Mouse (Mus musculus) forebrain, embryonic 14.5 days (tissue): ENCODE measurements around the gene Rxrb. TPM values are rescaled to one million over a fixed set of nuclear protein-coding genes. Genes with fewer than 3 reads are reported as not detected.
"Not testable (repeated sequence)": the region's sequence is repeated elsewhere in the genome, so short reads cannot be mapped to it uniquely, and the experiment has no call there.

Experiments used
- ATAC-seq: fragments of 200-750 bp; cut with Nextera tagmentation; 2 replicates; pipeline ENCODE4 v1.8.0; 2017; ENCODE audit warnings: mild to moderate bottlenecking, moderate library complexity
- DNase-seq: peaks from one replicate; pipeline ENCODE4 v3.0.0-alpha.2; 2015; ENCODE audit warnings: low spot score
- H3K27ac ChIP-seq: fragments of 300-500 bp; sonication (generic); 2 replicates; pipeline ENCODE4 v1.5.1; 2014; ENCODE audit warnings: low read depth, mild to moderate bottlenecking, control low read depth, low read length, moderate library complexity
- H3K27me3 ChIP-seq: fragments of 300-500 bp; sonication (generic); replicated peaks from 2 replicates; pipeline ENCODE4 v1.6.1; 2014; ENCODE audit warnings: low read length, control low read depth, mixed read lengths; ENCODE audit not compliant: control insufficient read depth, insufficient read depth
- H3K36me3 ChIP-seq: fragments of 300-500 bp; sonication (generic); 2 replicates; pipeline ENCODE4 v1.6.1; 2014; ENCODE audit warnings: low read length, control low read depth; ENCODE audit not compliant: control insufficient read depth, insufficient read depth
- H3K4me1 ChIP-seq: fragments of 300-500 bp; sonication (generic); 2 replicates; pipeline ENCODE4 v1.6.1; 2014; ENCODE audit warnings: antibody characterized with exemption, low read length, control low read depth; ENCODE audit not compliant: control insufficient read depth, insufficient read depth
- H3K4me2 ChIP-seq: fragments of 300-500 bp; sonication (generic); 2 replicates; pipeline ENCODE4 v1.6.1; 2014; ENCODE audit warnings: mild to moderate bottlenecking, control low read depth, low read length
- H3K4me3 ChIP-seq: fragments of 300-500 bp; sonication (generic); 2 replicates; pipeline ENCODE4 v1.5.1; 2014; ENCODE audit warnings: low read depth, low read length, control low read depth
- H3K9ac ChIP-seq: fragments of 300-500 bp; sonication (generic); 2 replicates; pipeline ENCODE4 v1.6.1; 2014; ENCODE audit warnings: mild to moderate bottlenecking, low read length, control low read depth, moderate library complexity
- H3K9me3 ChIP-seq: fragments of 300-500 bp; sonication (generic); replicated peaks from 2 replicates; pipeline ENCODE4 v1.6.1; 2016; ENCODE audit warnings: low read length, control low read depth, mixed read lengths; ENCODE audit not compliant: control insufficient read depth
- WGBS: fragments of 180-500 bp; shearing (Covaris S2); extraction: QIAGEN DNeasy Blood & Tissue Kit; methylation state at CpG from one replicate; pipeline ENCODE4 v1.1.7; 2014; 5-methylcytosine and 5-hydroxymethylcytosine counted together
- polyA plus RNA-seq: library from polyadenylated mRNA; unstranded; fragments of >200 nt; fragmentation: Nextera tagmentation; extraction: Ambion mirVana; gene quantifications from 2 replicates; pipeline ENCODE4 v1.2.1, GENCODE M21; 2014

Rxrb gene
- 21.4 and 27.7 TPM in 2 replicates for polyA plus RNA-seq

DNA sequence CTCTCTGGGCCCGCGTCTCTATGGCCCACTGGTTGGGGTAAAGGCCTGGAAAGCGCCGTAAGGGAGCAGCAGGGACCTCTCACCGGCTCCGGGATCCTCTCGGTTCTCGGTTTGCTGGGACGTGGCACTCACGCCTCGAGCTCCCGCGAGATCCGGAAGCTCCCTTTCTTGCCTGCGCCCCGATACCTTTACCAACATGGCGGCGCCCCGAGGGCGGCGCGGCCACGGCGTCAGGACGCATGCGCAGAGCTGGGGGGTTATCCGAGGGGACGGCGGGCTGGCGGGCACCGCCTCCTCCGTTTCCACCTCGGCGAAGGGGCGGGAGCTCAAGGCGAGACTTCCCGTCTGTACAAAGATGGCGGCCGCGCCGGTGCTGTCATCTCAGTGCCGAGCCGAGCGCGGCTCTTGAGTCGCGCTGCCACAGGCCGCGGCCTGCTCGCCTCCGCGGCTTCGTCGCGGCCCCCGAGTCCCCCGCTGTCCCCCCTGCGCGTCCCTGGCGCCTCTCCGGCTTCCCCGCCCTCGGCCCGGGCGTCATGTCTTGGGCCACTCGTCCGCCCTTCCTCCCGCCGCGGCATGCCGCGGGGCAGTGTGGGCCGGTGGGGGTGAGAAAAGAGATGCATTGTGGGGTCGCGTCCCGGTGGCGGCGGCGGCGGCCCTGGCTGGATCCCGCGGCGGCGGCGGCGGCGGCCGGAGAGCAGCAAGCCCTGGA lies at the start of gene Rxrb, which contains the start of gene Slc39a7:
Gene Rxrb (plus strand): TSS at position 348 of the 709 bp plus-strand sequence.
Gene Slc39a7 (minus strand): TSS at position 218 of the 709 bp plus-strand sequence.
- Histone ChIP-seq H3K4me1 (peaks cover 33% of the 10 kb centered on the region), H3K36me3 (peaks cover 49% of the 10 kb centered on the region), H3K27me3 (no peaks in the 10 kb centered on the region), H3K4me3 (peak within 1 kb of the TSS; percentile 86), H3K4me2 (peak within 1 kb of the TSS; percentile 97), H3K27ac (peak within 1 kb of the TSS; percentile 96), H3K9me3 (no peaks in the 10 kb centered on the region), H3K9ac (peak within 1 kb of the TSS; percentile 90)
- under 1% methylated on average over 53 of the region's 88 CpGs for whole genome bisulfite sequencing
- ATAC-seq (peak; percentile 79), DNase-seq (peak; percentile 98)

GRCm38 (mm10) chr17:33982136-33982535 lies 49.5 kb upstream of the Rxrb start:
- Histone ChIP-seq H3K4me2 (peak overlapping the region; percentile 48), H3K4me3 (peak overlapping the region; percentile 42; the same call in 1 of the 2 replicates), H3K27me3 (peaks cover 26% of the 10 kb centered on the region)
- not testable (repeated sequence) for H3K36me3 ChIP-seq, H3K9me3 ChIP-seq, H3K9ac ChIP-seq, H3K4me1 ChIP-seq, H3K27ac ChIP-seq, ATAC-seq
- 7% methylated on average over 8 of the region's 8 CpGs for WGBS
- peak; percentile 68 for DNase-seq

GRCm38 (mm10) chr17:33991788-33992664 lies 39.6 kb upstream of the Rxrb start:
- Histone ChIP-seq H3K27me3 (no peaks in the 10 kb centered on the region), H3K9ac (no peak overlapping the region), H3K4me1 (no peaks in the 10 kb centered on the region), H3K4me3 (no peak overlapping the region), H3K4me2 (no peak overlapping the region), H3K9me3 (no peaks in the 10 kb centered on the region), H3K27ac (no peak overlapping the region), H3K36me3 (no peaks in the 10 kb centered on the region)
- 34% methylated on average over 10 of the region's 10 CpGs for WGBS
- peak; percentile 58; the same call in 1 of the 2 replicates for ATAC-seq
- peak; percentile 92 for DNase-seq

DNA sequence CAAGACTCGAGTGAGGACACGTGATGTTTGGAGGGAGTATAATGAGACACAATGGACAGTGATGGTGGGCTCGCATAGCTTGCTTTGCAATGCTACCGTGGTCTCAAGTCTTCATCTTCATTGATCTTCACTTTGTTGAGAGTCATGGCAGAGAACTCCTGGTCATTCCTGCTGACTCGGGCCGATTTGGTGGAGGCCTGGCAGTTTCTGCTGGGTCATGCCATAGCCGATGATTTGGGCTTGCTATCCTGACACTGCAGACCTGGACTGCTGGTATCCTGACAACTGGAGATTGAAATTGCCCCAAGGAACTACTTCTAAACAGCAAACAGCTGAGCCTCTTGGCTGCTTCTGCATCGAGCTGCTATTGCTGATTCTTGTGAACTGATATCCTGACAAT lies 36.7 kb upstream of the Rxrb start:
- no peak overlapping the region for H3K9ac ChIP-seq
- ATAC-seq (no peak), DNase-seq (no peak)
- H3K27ac ChIP-seq: no peak overlapping the region
- 94% methylated on average over 8 of the region's 8 CpGs for WGBS
- H3K4me1 ChIP-seq: peaks cover 3% of the 10 kb centered on the region; the same call in 1 of the 2 replicates
- no peak overlapping the region for H3K4me2 ChIP-seq
- no peaks in the 10 kb centered on the region for H3K9me3 ChIP-seq
- H3K36me3 ChIP-seq: no peaks in the 10 kb centered on the region
- 0 out of 2 replicates have a peak, but pooled peaks cover 5% of the 10 kb centered on the region for H3K27me3 ChIP-seq
- H3K4me3 ChIP-seq: no peak overlapping the region

GRCm38 (mm10) chr17:33995651-33996050 lies 36.0 kb upstream of the Rxrb start:
- H3K27ac ChIP-seq: no peak overlapping the region
- no peak for ATAC-seq
- WGBS: 73% methylated on average over 3 of the region's 3 CpGs
- 0 out of 2 replicates have a peak, but pooled peaks cover 11% of the 10 kb centered on the region for H3K27me3 ChIP-seq
- peaks cover 6% of the 10 kb centered on the region; the same call in 1 of the 2 replicates for H3K4me1 ChIP-seq
- no peak for DNase-seq
- no peak overlapping the region for H3K4me3 ChIP-seq
- H3K36me3 ChIP-seq: no peaks in the 10 kb centered on the region
- no peak overlapping the region for H3K4me2 ChIP-seq
- H3K9ac ChIP-seq: no peak overlapping the region
- H3K9me3 ChIP-seq: no peaks in the 10 kb centered on the region

DNA sequence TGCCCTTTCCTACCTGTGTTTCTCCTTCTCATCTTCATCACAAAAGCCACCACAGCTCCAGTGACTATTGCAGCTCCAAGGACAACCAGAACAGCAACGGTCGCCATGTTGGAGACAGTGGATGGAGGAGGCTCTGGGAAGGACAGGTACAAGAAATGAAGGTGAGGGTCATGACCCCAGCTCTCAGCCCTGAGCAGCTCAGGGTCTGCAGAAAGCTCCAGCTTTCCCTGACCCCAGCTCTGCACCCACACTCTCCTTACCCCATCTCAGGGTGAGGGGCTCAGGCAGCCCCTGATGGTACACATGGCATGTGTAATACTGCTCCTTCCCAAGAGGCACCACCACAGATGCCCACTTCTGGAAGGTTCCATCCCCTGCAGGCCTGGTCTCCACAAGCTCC lies 34.6 kb upstream of the Rxrb start:
- H3K36me3 ChIP-seq, H3K9me3 ChIP-seq, H3K4me3 ChIP-seq, H3K4me2 ChIP-seq, H3K4me1 ChIP-seq, ATAC-seq, H3K9ac ChIP-seq, H3K27ac ChIP-seq, DNase-seq: not testable (repeated sequence)
- WGBS: 85% methylated on average over 2 of the region's 2 CpGs
- 0 out of 2 replicates have a peak, but pooled peaks cover 11% of the 10 kb centered on the region for H3K27me3 ChIP-seq

- not testable (repeated sequence) for ATAC-seq, H3K4me3 ChIP-seq, H3K4me1 ChIP-seq, H3K9ac ChIP-seq, DNase-seq, H3K4me2 ChIP-seq, H3K36me3 ChIP-seq, H3K9me3 ChIP-seq, H3K27ac ChIP-seq
- 0 out of 2 replicates have a peak, but pooled peaks cover 11% of the 10 kb centered on the region for H3K27me3 ChIP-seq
- 74% methylated on average over 5 of the region's 5 CpGs for WGBS
Measured at GRCm38 (mm10) chr17:33998697-33999096, 32.9 kb upstream of the Rxrb start.

DNA sequence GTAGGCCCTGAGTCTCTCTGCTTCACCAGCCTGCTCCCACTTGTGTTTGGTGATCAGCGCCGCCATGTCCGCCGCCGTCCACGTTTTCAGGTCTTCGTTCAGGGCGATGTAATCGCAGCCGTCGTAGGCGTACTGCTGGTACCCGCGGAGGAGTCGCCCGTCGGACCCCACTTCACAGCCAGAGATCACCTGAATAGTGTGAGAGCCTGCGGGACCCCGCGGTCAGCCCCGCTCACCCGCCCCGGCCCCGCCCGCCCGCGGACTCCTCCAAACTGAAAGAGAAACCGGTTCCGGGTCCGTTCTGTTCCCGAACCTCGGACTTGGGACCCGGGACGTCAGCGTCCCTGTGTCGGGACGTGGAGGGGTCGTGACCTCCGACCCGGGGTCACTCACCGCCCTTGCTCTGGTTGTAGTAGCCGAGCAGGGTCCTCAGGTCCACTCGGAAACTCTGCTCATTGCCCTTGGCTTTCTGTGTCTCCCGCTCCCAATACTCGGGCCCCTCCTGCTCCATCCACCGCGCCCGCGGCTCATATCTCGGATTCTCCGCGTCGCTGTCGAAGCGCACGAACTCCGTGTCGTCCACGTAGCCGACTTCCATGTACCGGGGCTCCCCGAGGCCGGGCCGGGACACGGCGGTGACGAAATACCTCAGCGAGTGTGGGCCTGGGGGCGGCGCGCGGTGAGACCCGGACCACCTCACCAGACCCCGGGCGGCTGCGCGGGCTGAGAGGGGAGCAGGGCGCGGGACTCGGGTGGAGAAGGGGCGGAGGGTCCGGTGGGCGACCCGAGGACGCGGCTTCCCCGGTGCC lies 32.1 kb upstream of the Rxrb start:
- peak overlapping the region; percentile 59 for H3K9ac ChIP-seq
- H3K27ac ChIP-seq: no peak overlapping the region
- H3K4me3 ChIP-seq: peak overlapping the region; percentile 46
- no peak for ATAC-seq
- peak overlapping the region; percentile 91 for H3K4me2 ChIP-seq
- H3K27me3 ChIP-seq: 0 out of 2 replicates have a peak, but pooled peaks cover 11% of the 10 kb centered on the region
- no peak for DNase-seq
- no peaks in the 10 kb centered on the region for H3K9me3 ChIP-seq
- peaks cover 6% of the 10 kb centered on the region; the same call in 1 of the 2 replicates for H3K4me1 ChIP-seq
- H3K36me3 ChIP-seq: no peaks in the 10 kb centered on the region
- 2% methylated on average over 86 of the region's 87 CpGs for WGBS
